Mouse (Mus musculus) liver, embryonic 14.5 days (tissue): ENCODE data around the gene Irf2. TPM values are rescaled to one million over a fixed set of nuclear protein-coding genes. Genes with fewer than 3 reads are reported as not detected.
A peak's percentile ranks its signal among the peaks of the same experiment; 100 is the strongest.

ENCODE experiments used
- ATAC-seq: fragments of 200-750 bp; cut with Nextera tagmentation; 2 replicates; pipeline ENCODE4 v1.8.0; 2017; ENCODE audit warnings: moderate number of reproducible peaks, mild to moderate bottlenecking, moderate library complexity; ENCODE audit not compliant: insufficient read depth
- DNase-seq, 3 experiments: peaks; one replicate each; pipeline ENCODE4 v3.0.0-alpha.2; 2012 to 2013; ENCODE audit warnings: low read depth in 3 of 3, low spot score in 3 of 3
- H3K27ac ChIP-seq: fragments of 300-500 bp; sonication (generic); 2 replicates; pipeline ENCODE4 v1.5.1; 2014; ENCODE audit warnings: moderate library complexity, mild to moderate bottlenecking, control low read depth, inconsistent platforms
- H3K27me3 ChIP-seq: fragments of 300-500 bp; sonication (generic); 2 replicates; pipeline ENCODE4 v1.6.1; 2014; ENCODE audit warnings: mild to moderate bottlenecking, low read length, moderate library complexity; ENCODE audit not compliant: control insufficient read depth, insufficient read depth
- H3K36me3 ChIP-seq: fragments of 300-500 bp; sonication (generic); replicated peaks from 2 replicates; pipeline ENCODE4 v1.6.1; 2014; ENCODE audit warnings: low read depth; ENCODE audit not compliant: control insufficient read depth, insufficient read depth
- H3K4me1 ChIP-seq, 2 experiments: fragments of 200-500 bp in 1 of 2; fragments of 300-500 bp in 1 of 2; sonication (generic) in 1 of 2; replicated peaks; 2 replicates each; pipeline ENCODE4 v1.6.1; 2012 to 2014; ENCODE audit warnings: antibody characterized with exemption in 1 of 2, inconsistent platforms in 1 of 2, low read length in 1 of 2; ENCODE audit not compliant: control insufficient read depth in 2 of 2, insufficient read depth in 2 of 2
- H3K4me2 ChIP-seq: fragments of 300-500 bp; sonication (generic); 2 replicates; pipeline ENCODE4 v1.6.1; 2014; ENCODE audit warnings: low read depth, mild to moderate bottlenecking, control low read depth, moderate library complexity
- H3K4me3 ChIP-seq, 2 experiments: fragments of 200-500 bp in 1 of 2; fragments of 300-500 bp in 1 of 2; sonication (generic) in 1 of 2; 2 replicates each; pipeline ENCODE4 v1.5.1; 2012 to 2014; ENCODE audit warnings: low read depth in 2 of 2, low read length in 2 of 2, mild to moderate bottlenecking in 2 of 2, control low read depth in 1 of 2, inconsistent platforms in 1 of 2, moderate library complexity in 1 of 2; ENCODE audit not compliant: insufficient read depth in 1 of 2
- H3K9ac ChIP-seq: fragments of 300-500 bp; sonication (generic); replicated peaks from 2 replicates; pipeline ENCODE4 v1.6.1; 2014; ENCODE audit warnings: mild to moderate bottlenecking, control low read depth, moderate library complexity
- H3K9me3 ChIP-seq: fragments of 300-500 bp; sonication (generic); 2 replicates; pipeline ENCODE4 v1.6.1; 2016; ENCODE audit warnings: low read length, mixed read lengths; ENCODE audit not compliant: control insufficient read depth
- CTCF ChIP-seq: IDR thresholded peaks from 2 replicates; pipeline ENCODE4 v1.5.1; 2016; ENCODE audit warnings: antibody characterized with exemption, low read depth, control low read depth
- EP300 ChIP-seq: IDR thresholded peaks from 2 replicates; pipeline ENCODE4 v1.6.1; 2016; ENCODE audit warnings: antibody characterized with exemption, low read depth
- WGBS: fragments of 180-500 bp; shearing (Covaris S2); extraction: QIAGEN DNeasy Blood & Tissue Kit; methylation state at CpG from one replicate; pipeline ENCODE4 v1.1.7; 2014; ENCODE audit not compliant: insufficient replicate concordance; 5-methylcytosine and 5-hydroxymethylcytosine counted together
- polyA plus RNA-seq, 2 experiments: library from polyadenylated mRNA; depleted of rRNA in 1 of 2; stranded (reverse) in 1 of 2; unstranded in 1 of 2; fragments of >200 nt; fragmentation: Nextera tagmentation in 1 of 2; extraction: Ambion mirVana in 1 of 2; gene quantifications; 2 replicates each; pipeline versions ENCODE4 v1.2.1 to v1.2.3; 2012 to 2014

Gene Irf2
- polyA plus RNA-seq, 2 experiments = 5.8 to 11.8 TPM

DNA sequence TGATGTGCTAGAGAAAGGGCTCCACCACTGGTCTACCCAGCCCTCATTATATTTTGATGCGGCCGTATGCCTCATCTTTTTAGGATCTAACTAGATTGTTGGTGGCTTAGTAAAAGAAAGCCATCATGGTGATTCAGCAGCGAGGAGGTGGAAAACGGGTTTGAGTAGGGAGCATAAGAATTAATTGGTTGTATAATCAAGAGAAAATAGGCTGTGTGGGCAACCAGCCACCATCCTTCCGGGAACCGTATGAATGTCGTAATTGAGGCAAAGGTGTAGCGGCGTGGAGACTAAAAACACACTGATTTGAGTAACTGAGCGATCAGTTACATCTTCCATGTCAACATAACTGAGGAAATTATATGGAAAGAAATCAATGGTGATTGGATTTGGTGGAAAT is 101.3 kb downstream of the Irf2 start:
- no peak overlapping the region for H3K27ac ChIP-seq
- no peaks in the 10 kb centered on the region for H3K27me3 ChIP-seq
- 87% methylated on average over 10 of the region's 10 CpGs for WGBS
- H3K4me1 ChIP-seq = peaks cover 0 to 15% of the 10 kb centered on the region in 2 experiments; a peak in 2 of 4 replicates
- DNase-seq (no peak), ATAC-seq (no peak)
- TF ChIP-seq CTCF = no peak
- no peak for TF ChIP-seq EP300
- H3K36me3 ChIP-seq = no peaks in the 10 kb centered on the region
- H3K9me3 ChIP-seq = no peaks in the 10 kb centered on the region
- H3K4me3 ChIP-seq = no peak overlapping the region
- H3K9ac ChIP-seq = no peak overlapping the region
- no peak overlapping the region for H3K4me2 ChIP-seq

DNA sequence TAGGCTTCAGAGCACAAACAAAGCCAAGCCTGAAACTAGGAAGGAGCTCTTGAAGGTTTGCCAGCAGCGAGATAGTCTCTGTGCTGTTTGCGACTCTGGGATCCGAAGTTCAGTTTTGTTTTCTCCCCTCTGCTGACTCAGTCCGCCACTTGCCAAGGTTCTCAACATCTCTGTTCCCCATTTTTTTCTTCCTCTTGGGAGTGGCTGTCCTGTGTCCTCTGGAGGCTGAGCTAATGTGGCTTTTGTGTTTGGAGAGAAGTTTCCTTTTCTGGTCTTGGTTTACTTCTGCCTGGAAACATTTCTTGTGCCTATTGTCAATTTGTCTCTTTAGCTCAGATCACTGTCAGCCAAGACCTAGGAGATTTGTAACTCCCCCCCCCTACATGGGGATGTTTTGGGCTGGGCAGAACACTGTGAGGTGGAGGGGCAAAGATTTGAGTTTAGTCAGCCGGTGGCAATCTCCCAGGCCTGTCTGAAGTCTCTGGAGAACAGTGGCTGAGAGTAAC is 103.2 kb downstream of the Irf2 start:
- TF ChIP-seq EP300 (no peak), CTCF (no peak)
- no peak overlapping the region for H3K4me2 ChIP-seq
- DNase-seq (no peak), ATAC-seq (no peak; the same call in 1 of the 2 replicates)
- no peaks in the 10 kb centered on the region; the same call in 1 of the 2 replicates for H3K36me3 ChIP-seq
- H3K4me1 ChIP-seq = peaks cover 0 to 15% of the 10 kb centered on the region in 2 experiments; a peak in 2 of 4 replicates
- no peak overlapping the region for H3K4me3 ChIP-seq
- no peak overlapping the region for H3K27ac ChIP-seq
- H3K9ac ChIP-seq = no peak overlapping the region
- H3K27me3 ChIP-seq = no peaks in the 10 kb centered on the region
- no peaks in the 10 kb centered on the region for H3K9me3 ChIP-seq
- 20% methylated on average over 5 of the region's 5 CpGs for WGBS

GRCm38 (mm10) chr8:46843855-46844254 is 104.3 kb downstream of the Irf2 start:
- Histone ChIP-seq H3K9ac (no peak overlapping the region), H3K27ac (no peak overlapping the region), H3K4me1 (peaks cover 0 to 17% of the 10 kb centered on the region in 2 experiments; a peak in 2 of 4 replicates), H3K27me3 (no peaks in the 10 kb centered on the region), H3K4me3 (no peak overlapping the region), H3K36me3 (no peaks in the 10 kb centered on the region; the same call in 1 of the 2 replicates), H3K4me2 (no peak overlapping the region), H3K9me3 (no peaks in the 10 kb centered on the region)
- ATAC-seq (no peak), DNase-seq (no peak)
- WGBS = 65% methylated on average over 4 of the region's 4 CpGs
- TF ChIP-seq EP300 = no peak
- TF ChIP-seq CTCF = no peak

DNA sequence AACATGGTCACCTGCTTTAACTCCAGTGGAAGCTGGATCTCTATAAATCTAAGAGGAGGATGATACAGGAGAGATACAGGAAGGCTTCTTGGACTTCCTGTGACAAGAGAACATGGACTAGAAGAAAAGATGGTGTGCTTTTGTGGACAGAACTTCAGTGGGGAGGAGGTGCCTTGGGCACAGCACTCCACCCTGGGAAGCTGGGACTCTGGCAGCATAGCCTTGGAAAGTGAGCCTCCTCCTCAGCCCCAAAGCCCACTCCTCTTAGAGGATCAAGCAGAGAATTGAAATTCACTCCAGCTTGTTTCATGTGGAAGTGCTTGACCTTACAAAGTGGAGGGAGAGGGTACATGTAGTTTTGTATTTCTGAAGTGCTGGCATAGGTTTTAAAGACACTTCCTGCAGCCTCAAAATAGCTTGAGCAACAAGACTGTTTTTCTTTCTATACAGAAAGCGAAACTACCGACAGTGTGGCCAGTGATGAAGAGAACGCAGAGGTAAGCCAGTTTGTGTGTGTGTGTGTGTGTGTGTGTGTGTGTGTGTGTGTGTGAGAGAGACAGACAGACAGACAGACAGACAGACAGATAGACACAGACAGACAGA is 104.9 kb downstream of the Irf2 start:
- no peaks in the 10 kb centered on the region; the same call in 1 of the 2 replicates for H3K36me3 ChIP-seq
- ATAC-seq (no peak), DNase-seq (no peak)
- peak overlapping the region; percentile 24; the same call in 1 of the 2 replicates for H3K4me2 ChIP-seq
- H3K27ac ChIP-seq = no peak overlapping the region
- H3K9me3 ChIP-seq = no peaks in the 10 kb centered on the region
- H3K4me1 ChIP-seq = peaks cover 0 to 21% of the 10 kb centered on the region in 2 experiments; a peak in 2 of 4 replicates
- H3K27me3 ChIP-seq = no peaks in the 10 kb centered on the region
- TF ChIP-seq EP300 (no peak), CTCF (no peak)
- 27% methylated on average over 3 of the region's 3 CpGs for WGBS
- H3K4me3 ChIP-seq = no peak overlapping the region
- no peak overlapping the region for H3K9ac ChIP-seq

GRCm38 (mm10) chr8:46844974-46845774 is 105.6 kb downstream of the Irf2 start:
- ATAC-seq = peak; percentile 66; the same call in 1 of the 2 replicates
- Histone ChIP-seq H3K27ac (no peak overlapping the region), H3K27me3 (no peaks in the 10 kb centered on the region), H3K9ac (no peak overlapping the region), H3K4me1 (peaks cover 0 to 25% of the 10 kb centered on the region in 2 experiments; a peak in 2 of 4 replicates), H3K4me2 (no peak overlapping the region), H3K9me3 (no peaks in the 10 kb centered on the region), H3K36me3 (no peaks in the 10 kb centered on the region; the same call in 1 of the 2 replicates), H3K4me3 (no peak overlapping the region)
- DNase-seq = no peak
- TF ChIP-seq CTCF (no peak), EP300 (no peak)
- WGBS = 13% methylated on average over 7 of the region's 7 CpGs
